Mouse (Mus musculus): Measurements from ENCODE around the gene Gm2696.
A peak's percentile ranks its signal among the peaks of the same experiment; 100 is the strongest.

- TF ChIP-seq POLR2A (IDR thresholded peaks at IDR 0.05; ENCODE audit: borderline replicate concordance, low read depth, low read length): no peak
- TF ChIP-seq CTCF (IDR thresholded peaks at IDR 0.05; ENCODE audit: low read depth, low read length): peak; percentile 55
Observed at GRCm38 (mm10) chr10:77878985-77879384, 64.5 kb downstream of the Gm2696 start.
